In genomic region chr14:8367121-8367520, GRCm38 (mm10) we compare ENCODE assay signal across 17 mouse cellular contexts. TPM values are rescaled to one million over a fixed set of nuclear protein-coding genes. Genes with fewer than 3 reads are reported as not detected.
DNase-seq lines count a peak whose midpoint lies in the region; ATAC-seq lines count a peak whose summit lies in the region.
"Had no signal": no experiment of that assay in that cellular context is flagged by ENCODE, and none has a peak within 500 bp of the region (broad histone marks: within the 10 kb centered on the region; RNA-seq: fewer than 3 reads in every experiment).

No protein-coding gene starts in this region.

- H3K36me3 ChIP-seq in forebrain, embryonic 10.5 days (replicated peaks): no peaks in the 10 kb centered on the region
- no peaks in the 10 kb centered on the region for H3K36me3 ChIP-seq in forebrain, embryonic 12.5 days (replicated peaks)
- no peaks in the 10 kb centered on the region for H3K36me3 ChIP-seq in neural tube, embryonic 12.5 days
- H3K36me3 ChIP-seq in midbrain, embryonic 15.5 days (replicated peaks): no peaks in the 10 kb centered on the region
- H3K36me3 ChIP-seq: embryonic facial prominence, embryonic 15.5 days had no signal

- H3K9ac ChIP-seq in forebrain, embryonic 12.5 days: no peak overlapping the region
- no peak overlapping the region for H3K9ac ChIP-seq in neural tube, embryonic 12.5 days
- no peak overlapping the region for H3K9ac ChIP-seq in midbrain, embryonic 15.5 days
- H3K9ac ChIP-seq: embryonic facial prominence, embryonic 15.5 days had no signal

- H3K4me1 ChIP-seq in forebrain, embryonic 10.5 days: peaks cover 37% of the 10 kb centered on the region
- H3K4me1 ChIP-seq in forebrain, embryonic 12.5 days: peaks cover 14% of the 10 kb centered on the region
- peaks cover 8% of the 10 kb centered on the region for H3K4me1 ChIP-seq in neural tube, embryonic 12.5 days
- H3K4me1 ChIP-seq in midbrain, embryonic 15.5 days: peaks cover 11% of the 10 kb centered on the region; the same call in 1 of the 2 replicates
- H3K4me1 ChIP-seq: embryonic facial prominence, embryonic 15.5 days had no signal

- H3K9me3 ChIP-seq in forebrain, embryonic 10.5 days: no peaks in the 10 kb centered on the region
- no peaks in the 10 kb centered on the region for H3K9me3 ChIP-seq in forebrain, embryonic 12.5 days
- no peaks in the 10 kb centered on the region for H3K9me3 ChIP-seq in neural tube, embryonic 12.5 days
- H3K9me3 ChIP-seq in midbrain, embryonic 15.5 days: no peaks in the 10 kb centered on the region
- H3K9me3 ChIP-seq: embryonic facial prominence, embryonic 15.5 days had no signal

- no peak for DNase-seq in forebrain, embryonic 10.5 days (ENCODE audit: extremely low spot score, low spot score)
- DNase-seq in neural tube, embryonic 10.5 days (ENCODE audit: extremely low spot score, low spot score): no peak
- DNase-seq in cerebellum, adult 9-10 months: no peak
- DNase-seq in thymus, adult 18-20 months: no peak
- DNase-seq in thymus, postnatal 0 days (ENCODE audit: low spot score): no peak
- DNase-seq: adrenal gland, postnatal 14 days; cerebellum, postnatal 14 days; liver; lung, adult 2 months; spleen, adult 18-20 months had no signal

- no peak for ATAC-seq in forebrain, embryonic 12.5 days (ENCODE audit: low FRiP score)
- peak; percentile 6; the same call in 1 of the 2 replicates for ATAC-seq in neural tube, embryonic 12.5 days (ENCODE audit: low FRiP score, low read depth)
- peak; percentile 55; the same call in 1 of the 2 replicates for ATAC-seq in midbrain, embryonic 15.5 days (replicated peaks)
- ATAC-seq: hindbrain, postnatal 0 days had no signal

- H3K27me3 ChIP-seq in forebrain, embryonic 10.5 days (ENCODE audit: poor library complexity, severe bottlenecking): no peaks in the 10 kb centered on the region
- no peaks in the 10 kb centered on the region for H3K27me3 ChIP-seq in forebrain, embryonic 12.5 days
- H3K27me3 ChIP-seq in neural tube, embryonic 12.5 days (replicated peaks): no peaks in the 10 kb centered on the region
- H3K27me3 ChIP-seq in midbrain, embryonic 15.5 days (replicated peaks): no peaks in the 10 kb centered on the region
- H3K27me3 ChIP-seq: embryonic facial prominence, embryonic 15.5 days had no signal

- peak overlapping the region; percentile 60 for H3K27ac ChIP-seq in forebrain, embryonic 10.5 days
- H3K27ac ChIP-seq in forebrain, embryonic 12.5 days: no peak overlapping the region
- no peak overlapping the region for H3K27ac ChIP-seq in neural tube, embryonic 12.5 days
- H3K27ac ChIP-seq in midbrain, embryonic 15.5 days: no peak overlapping the region
- H3K27ac ChIP-seq: embryonic facial prominence, embryonic 15.5 days had no signal

- no peak overlapping the region for H3K4me3 ChIP-seq in forebrain, embryonic 10.5 days
- no peak overlapping the region for H3K4me3 ChIP-seq in forebrain, embryonic 12.5 days (replicated peaks)
- no peak overlapping the region for H3K4me3 ChIP-seq in neural tube, embryonic 12.5 days
- no peak overlapping the region for H3K4me3 ChIP-seq in midbrain, embryonic 15.5 days
- H3K4me3 ChIP-seq: embryonic facial prominence, embryonic 15.5 days had no signal

- WGBS in forebrain, embryonic 10.5 days: 0% methylated on average over 1 of the region's 1 CpGs
- WGBS in forebrain, embryonic 12.5 days: 0% methylated on average over 1 of the region's 1 CpGs
- 0% methylated on average over 1 of the region's 1 CpGs for WGBS in neural tube, embryonic 12.5 days
- WGBS in midbrain, embryonic 15.5 days: 0% methylated on average over 1 of the region's 1 CpGs

- H3K4me2 ChIP-seq in forebrain, embryonic 12.5 days: no peak overlapping the region
- no peak overlapping the region for H3K4me2 ChIP-seq in neural tube, embryonic 12.5 days (replicated peaks)
- no peak overlapping the region for H3K4me2 ChIP-seq in midbrain, embryonic 15.5 days
- H3K4me2 ChIP-seq: embryonic facial prominence, embryonic 15.5 days had no signal

RNA-seq across cellular contexts. Expression of gene Oit1, which starts 11.4 kb away (rescaled TPM):
- 0.15 TPM in 1 of 2 replicates, not detected in the other for polyA plus RNA-seq in forebrain, embryonic 10.5 days (2016; fragmentation: Nextera tagmentation; extraction: Ambion mirVana)
- polyA plus RNA-seq in forebrain, embryonic 12.5 days (2016; fragmentation: Nextera tagmentation; extraction: Ambion mirVana): not detected in 2 replicates
- polyA plus RNA-seq in neural tube, embryonic 12.5 days (2016; fragmentation: Nextera tagmentation; extraction: Ambion mirVana): not detected in 2 replicates
- polyA plus RNA-seq in midbrain, embryonic 15.5 days (2015; fragmentation: Nextera tagmentation; extraction: Ambion mirVana): not detected in 2 replicates
- 3.6 and 4.3 TPM in 2 replicates for polyA plus RNA-seq in thymus, postnatal 0 days (2015; fragmentation: Nextera tagmentation; extraction: Ambion mirVana)
- polyA plus RNA-seq: heart, embryonic 14.5 days; neural tube, embryonic 11.5 days had no signal

RNA-seq across cellular contexts. Expression of gene Fam107a, which starts 49.3 kb away (rescaled TPM):
- 0.61 and 0.66 TPM in 2 replicates for polyA plus RNA-seq in forebrain, embryonic 10.5 days (2016; fragmentation: Nextera tagmentation; extraction: Ambion mirVana)
- polyA plus RNA-seq in forebrain, embryonic 12.5 days (2016; fragmentation: Nextera tagmentation; extraction: Ambion mirVana): 0.43 and 0.60 TPM in 2 replicates
- polyA plus RNA-seq in neural tube, embryonic 12.5 days (2016; fragmentation: Nextera tagmentation; extraction: Ambion mirVana): 0.75 and 1.0 TPM in 2 replicates
- polyA plus RNA-seq in midbrain, embryonic 15.5 days (2015; fragmentation: Nextera tagmentation; extraction: Ambion mirVana): 0.66 and 0.68 TPM in 2 replicates
- polyA plus RNA-seq in thymus, postnatal 0 days (2015; fragmentation: Nextera tagmentation; extraction: Ambion mirVana): 0.16 and 0.17 TPM in 2 replicates
